Mouse (Mus musculus) C2C12 (cell line): Measurements from ENCODE around the gene Sdcbp2.

Experiments used
- CTCF ChIP-seq: IDR thresholded peaks from one replicate; pipeline ENCODE4 v1.5.1; 2011; ENCODE audit not compliant: control insufficient read depth, insufficient read depth, insufficient read length
- FOSL1 ChIP-seq: IDR thresholded peaks from one replicate; pipeline ENCODE4 v1.8.0; 2011; ENCODE audit warnings: mild to moderate bottlenecking, low read length; ENCODE audit not compliant: poor library complexity, insufficient read depth, severe bottlenecking
- MAX ChIP-seq: IDR thresholded peaks from one replicate; pipeline ENCODE4 v1.6.1; 2011; ENCODE audit warnings: mild to moderate bottlenecking, control low read depth
- MYOD1 ChIP-seq: IDR thresholded peaks from one replicate; pipeline ENCODE4 v1.6.1; 2011; ENCODE audit warnings: low read depth; ENCODE audit not compliant: control insufficient read depth, insufficient read length

DNA sequence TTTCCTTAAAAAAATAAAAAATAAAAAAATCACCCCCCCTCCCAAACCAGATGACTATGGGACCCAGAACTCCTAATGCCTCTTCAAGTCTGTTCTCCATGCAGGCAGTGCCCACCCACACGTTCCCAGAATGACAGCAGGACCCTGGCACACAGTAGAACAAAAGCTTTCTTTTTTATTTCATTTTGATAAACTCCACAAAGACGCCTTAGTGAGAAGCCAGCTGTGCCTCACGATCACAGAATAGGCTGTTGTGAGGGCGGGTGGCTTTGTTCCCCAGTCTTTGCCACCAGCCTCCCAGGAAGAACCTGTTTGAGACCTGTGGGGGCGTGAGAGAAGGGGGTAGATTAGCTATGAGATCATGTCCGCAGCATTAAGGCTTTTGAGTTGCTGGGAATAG is 27.7 kb upstream of the Sdcbp2 start:
- TF ChIP-seq MYOD1 (no peak), FOSL1 (no peak), MAX (no peak), CTCF (no peak)
